Mouse (Mus musculus) adrenal gland, adult 2 months (tissue): Measurements from ENCODE around the gene Tm9sf4. TPM values are rescaled to one million over a fixed set of nuclear protein-coding genes. Genes with fewer than 3 reads are reported as not detected.

Experiments used
- DNase-seq: peaks from one replicate; pipeline ENCODE4 v3.0.0; 2021
- polyA plus RNA-seq: library from polyadenylated mRNA; depleted of rRNA; stranded (reverse); fragments of >200 nt; gene quantifications from 2 replicates; pipeline ENCODE4 v1.2.3, GENCODE M21; 2012
- total RNA-seq, 2 experiments: library from RNA; stranded (reverse); gene quantifications; 2 replicates each; pipeline ENCODE4 v1.2.3; 2021

The Tm9sf4 gene
- total and polyA plus RNA-seq, 3 experiments, result 66.2 to 121 (median 104) TPM

DNA sequence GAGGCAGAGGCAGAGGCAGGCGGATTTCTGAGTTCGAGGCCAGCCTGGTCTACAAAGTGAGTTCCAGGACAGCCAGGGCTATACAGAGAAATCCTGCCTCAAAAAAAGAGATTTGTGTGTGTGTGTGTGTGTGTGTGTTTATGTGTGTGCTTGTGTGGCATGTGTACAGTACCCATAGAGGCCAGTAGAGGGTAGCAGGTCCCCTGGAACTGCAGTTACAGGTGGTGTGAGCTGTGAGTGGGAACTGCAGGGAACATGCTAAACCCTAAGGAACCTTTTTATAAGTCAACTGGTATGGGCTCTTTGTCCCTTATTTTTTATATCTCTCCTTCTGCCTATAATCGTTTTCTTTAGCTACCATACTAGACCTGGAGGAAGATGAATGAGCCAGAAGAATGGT, 3.8 kb upstream of the Tm9sf4 start:
- no peak for DNase-seq

GRCm38 (mm10) chr2:153160133-153160532, 970 bp upstream of the Tm9sf4 start:
- DNase-seq, result no peak

- DNase-seq, result no peak
These were observed 579 bp downstream of the Tm9sf4 start for GRCm38 (mm10) chr2:153161684-153162080.

- DNase-seq, result no peak
These were observed 6.0 kb downstream of the Tm9sf4 start for GRCm38 (mm10) chr2:153167136-153167535.

DNA sequence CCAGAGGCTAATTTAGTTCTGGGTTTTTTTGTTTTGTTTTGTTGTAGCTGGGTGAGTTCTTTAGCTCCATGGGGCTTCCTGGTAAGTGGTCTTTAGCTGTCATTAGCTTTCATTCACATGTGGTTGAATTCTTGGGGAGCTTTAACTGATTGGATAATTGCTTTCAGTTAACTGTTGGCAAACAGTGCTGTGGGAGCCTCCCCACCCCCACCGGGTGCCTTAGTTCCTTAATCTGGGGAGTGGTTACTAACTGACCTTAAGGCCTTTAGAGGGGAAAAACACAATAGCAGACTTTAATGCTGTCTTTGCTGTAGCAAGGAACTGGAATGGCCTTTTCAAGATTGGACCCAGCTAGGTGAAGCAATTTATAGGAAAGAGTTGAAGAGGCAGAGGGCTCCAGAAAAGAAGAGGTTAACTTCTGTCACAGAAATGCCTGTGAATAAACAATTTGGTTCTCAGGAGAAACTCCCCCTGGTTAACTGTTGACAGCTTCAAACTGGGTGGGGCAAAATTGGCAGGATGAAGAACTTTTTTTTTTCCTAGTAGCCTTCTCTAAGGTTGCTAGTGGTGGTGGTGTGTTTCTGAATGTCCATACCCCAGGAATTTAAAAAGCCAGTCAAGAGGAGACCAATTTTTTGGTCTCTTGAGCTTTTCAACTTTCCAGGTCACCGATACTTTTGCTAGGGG, 7.2 kb downstream of the Tm9sf4 start:
- no peak for DNase-seq

DNA sequence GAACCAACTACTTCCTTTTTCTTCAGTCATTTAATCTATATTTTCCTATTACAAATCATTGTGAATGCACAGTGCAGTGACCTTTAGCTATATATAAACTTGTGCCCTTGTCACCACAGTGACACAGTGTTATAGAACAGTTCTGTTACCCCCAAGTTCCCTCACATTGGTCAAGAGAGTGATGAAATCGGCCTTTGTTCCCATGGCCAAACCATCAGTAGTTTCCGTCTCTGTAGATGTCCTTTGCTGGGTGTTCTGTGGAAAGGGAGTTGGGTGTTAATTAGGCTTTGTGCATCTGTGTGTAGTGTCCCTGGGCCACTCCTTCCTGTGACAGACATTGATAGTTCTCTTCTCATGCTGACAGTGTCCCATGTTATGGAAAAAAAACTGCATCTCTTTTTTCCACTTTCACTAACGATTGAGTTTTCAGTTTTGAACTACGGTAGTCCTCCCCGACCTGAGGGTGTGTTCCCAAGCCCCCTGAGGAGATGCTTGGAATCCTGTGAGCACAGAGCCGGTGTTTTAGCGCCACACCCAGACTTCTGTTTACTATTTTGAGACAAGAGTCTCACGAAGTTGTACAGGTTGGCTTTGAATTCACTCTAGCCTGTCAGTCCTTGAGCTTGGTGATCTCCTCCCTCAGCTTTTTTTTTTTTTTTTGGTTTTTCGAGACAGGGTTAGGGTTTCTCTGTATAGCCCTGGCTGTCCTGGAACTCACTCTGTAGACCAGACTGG, 9.6 kb downstream of the Tm9sf4 start:
- no peak for DNase-seq

- no peak for DNase-seq
These were observed 10.9 kb downstream of the Tm9sf4 start for GRCm38 (mm10) chr2:153171966-153172365.

DNA sequence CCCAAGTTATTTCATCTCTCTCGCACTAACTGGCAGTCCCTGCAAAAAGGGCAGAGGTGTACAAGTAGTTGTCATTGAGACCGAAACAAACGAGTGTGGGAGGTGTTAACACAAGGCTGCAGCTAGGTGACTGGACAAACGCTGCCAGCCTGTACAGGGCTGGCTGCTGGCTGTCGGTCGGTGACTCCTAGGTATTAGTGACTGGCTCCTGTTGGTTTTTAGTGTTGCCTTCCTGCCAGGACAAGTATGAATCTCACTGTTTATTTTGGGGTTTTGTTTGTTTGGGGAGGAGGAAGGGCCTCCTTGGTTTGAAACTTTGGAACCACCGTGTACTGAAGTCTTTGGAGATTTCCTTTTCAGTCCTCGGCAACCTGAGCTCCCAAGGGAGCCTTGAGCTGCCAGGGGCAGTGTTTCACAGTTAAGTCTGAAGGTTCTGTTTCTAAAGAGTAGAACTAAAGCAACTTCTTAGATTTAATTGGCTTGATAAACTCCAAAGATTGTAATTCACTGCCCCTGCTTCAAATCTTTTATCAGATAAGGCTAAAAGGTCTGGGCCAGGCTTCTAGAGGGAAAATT, 15.0 kb downstream of the Tm9sf4 start:
- peak; percentile 32 for DNase-seq

DNA sequence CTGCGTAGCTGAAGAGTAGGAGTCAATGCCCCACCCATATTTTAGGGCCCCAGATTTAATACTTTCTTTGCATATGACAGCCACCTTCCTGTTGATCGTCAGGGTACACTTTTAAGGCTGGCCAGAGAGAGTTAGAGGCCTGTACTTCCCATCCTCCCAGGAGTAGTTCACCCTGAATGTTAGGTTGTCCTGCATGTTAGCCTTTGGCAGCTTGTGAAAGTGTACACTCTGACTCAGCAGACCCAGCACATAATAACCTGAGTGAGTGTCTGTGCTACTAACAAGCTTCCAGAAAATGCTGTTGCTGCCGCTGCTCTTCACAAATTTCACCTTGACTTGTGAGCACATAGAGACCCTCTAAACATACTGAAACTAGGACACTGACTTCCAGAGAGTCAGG, 16.1 kb downstream of the Tm9sf4 start:
- no peak for DNase-seq

- DNase-seq, result no peak
These were observed 18.2 kb downstream of the Tm9sf4 start for GRCm38 (mm10) chr2:153179126-153179860.

GRCm38 (mm10) chr2:153179961-153180360, 18.9 kb downstream of the Tm9sf4 start:
- no peak for DNase-seq

DNA sequence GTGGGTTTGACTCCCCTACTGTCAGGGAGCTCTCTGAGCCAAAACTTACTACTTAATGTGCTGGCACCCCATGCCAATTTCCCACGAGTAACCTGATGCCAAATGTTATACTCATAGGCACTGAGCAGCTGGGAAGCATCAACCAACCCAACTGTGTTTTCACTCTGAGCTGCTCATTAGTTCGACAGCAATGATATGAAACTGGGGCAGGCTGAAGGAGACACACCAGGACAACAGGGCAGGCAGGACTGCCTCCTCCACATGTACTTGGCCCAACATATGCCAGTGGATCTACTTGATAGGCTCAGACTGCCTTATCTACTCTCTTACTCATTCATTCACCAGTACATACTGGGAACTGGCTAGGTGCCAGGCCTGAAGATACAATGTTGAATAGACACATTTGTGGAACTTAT, 25.1 kb downstream of the Tm9sf4 start:
- no peak for DNase-seq

- DNase-seq, result no peak
These were observed 26.7 kb downstream of the Tm9sf4 start for GRCm38 (mm10) chr2:153187848-153188247.

DNA sequence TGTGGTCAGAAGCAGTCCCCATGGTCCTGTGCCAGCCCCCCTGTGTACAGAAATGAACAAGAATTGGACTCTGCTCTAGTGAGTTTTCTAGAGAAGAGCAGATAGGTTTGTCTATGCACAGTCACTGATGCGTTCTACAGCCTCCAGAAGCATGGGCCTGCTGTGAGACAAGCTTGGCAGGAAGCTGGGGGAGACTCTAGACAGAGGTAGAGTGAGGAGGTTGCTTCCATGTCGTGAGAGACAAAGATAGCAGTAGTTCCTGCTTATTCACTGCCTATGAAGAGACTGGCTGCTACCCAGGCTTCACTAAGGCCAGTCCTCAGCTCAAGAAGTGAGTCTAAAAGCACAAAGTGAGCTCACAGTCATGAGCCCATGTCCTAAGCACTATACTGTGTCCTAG, 30.1 kb downstream of the Tm9sf4 start:
- DNase-seq, result no peak

DNA sequence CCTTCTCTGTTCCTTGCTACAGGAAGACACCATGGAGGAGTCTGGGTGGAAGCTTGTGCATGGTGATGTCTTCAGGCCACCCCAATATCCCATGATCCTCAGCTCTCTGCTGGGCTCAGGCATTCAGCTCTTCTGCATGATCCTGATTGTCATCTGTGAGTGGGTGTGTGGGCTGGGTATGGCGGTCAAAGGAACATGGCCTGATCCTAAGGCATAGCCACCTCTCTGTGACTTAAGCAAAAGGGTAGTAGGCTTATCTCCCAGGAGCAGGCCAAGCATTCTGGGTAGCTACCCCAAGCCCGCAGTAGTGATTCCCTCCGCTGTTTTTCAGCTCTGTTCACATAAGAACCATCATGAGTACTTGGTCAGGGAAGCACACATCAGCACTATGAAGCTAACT, 33.2 kb downstream of the Tm9sf4 start:
- no peak for DNase-seq

- no peak for DNase-seq
These were observed 37.4 kb downstream of the Tm9sf4 start for GRCm38 (mm10) chr2:153198485-153198884.

GRCm38 (mm10) chr2:153199114-153199513, 38.0 kb downstream of the Tm9sf4 start:
- DNase-seq, result no peak

DNA sequence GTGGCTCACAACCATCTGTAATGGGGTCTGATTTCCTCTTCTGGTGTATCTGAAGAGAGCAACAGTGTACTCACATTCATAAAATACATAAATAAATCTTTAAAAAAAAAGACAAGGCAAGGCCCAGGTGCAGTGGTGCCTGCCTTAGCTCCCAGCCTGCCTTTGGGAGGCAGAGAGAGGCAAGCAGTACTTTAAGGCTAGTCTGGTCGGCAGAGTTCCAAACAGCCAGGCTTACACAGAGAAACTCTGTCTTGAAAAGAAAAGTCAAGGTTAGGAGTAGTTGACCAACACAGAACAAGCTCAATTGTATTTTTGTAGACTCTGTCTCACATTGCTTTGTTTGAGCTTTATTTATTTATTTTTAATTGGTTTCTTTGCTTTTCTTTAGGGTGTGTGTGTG, 41.7 kb downstream of the Tm9sf4 start:
- DNase-seq, result peak; percentile 80

GRCm38 (mm10) chr2:153208149-153208548, 47.0 kb downstream of the Tm9sf4 start:
- DNase-seq, result no peak

DNA sequence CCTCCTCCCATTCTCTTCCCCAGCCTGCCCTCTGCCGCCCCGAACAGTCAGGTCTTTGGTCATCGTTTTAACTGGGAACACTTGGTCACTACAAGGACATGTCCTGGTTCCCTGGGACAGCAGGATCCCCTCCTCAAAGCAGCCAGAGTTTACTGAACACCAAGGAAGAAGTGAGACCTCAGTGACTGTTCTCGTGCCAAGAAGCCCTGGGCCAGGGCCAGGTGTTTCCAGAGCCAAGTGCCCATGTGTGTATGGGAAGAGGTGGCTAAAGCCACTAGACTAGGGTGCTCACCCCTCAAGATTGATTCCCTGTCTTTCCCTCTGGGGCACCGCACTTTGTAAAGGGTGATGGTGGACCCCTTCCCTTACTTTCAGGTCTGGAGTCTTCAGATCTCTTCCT, 48.2 kb downstream of the Tm9sf4 start:
- DNase-seq, result peak; percentile 78

DNA sequence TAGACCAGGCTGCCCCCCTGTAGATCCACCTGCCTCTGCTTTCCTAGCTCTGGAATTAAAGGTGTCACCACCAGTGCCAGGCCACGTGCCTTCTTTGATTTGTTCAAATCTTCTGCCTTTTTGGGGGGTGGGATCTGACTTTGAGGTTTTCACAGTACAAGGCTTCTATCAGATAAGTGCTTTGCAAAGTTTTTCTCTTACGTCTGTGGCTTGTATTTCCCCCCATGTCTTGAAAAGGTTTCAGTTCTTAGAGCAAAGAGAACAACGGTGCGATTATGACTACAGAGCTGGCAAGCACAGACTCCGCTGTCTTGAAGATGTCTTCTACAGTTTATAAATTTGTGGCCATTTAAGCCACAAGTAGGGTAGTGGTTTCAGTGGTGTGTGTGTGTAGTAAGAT, 50.3 kb downstream of the Tm9sf4 start:
- DNase-seq, result no peak

DNA sequence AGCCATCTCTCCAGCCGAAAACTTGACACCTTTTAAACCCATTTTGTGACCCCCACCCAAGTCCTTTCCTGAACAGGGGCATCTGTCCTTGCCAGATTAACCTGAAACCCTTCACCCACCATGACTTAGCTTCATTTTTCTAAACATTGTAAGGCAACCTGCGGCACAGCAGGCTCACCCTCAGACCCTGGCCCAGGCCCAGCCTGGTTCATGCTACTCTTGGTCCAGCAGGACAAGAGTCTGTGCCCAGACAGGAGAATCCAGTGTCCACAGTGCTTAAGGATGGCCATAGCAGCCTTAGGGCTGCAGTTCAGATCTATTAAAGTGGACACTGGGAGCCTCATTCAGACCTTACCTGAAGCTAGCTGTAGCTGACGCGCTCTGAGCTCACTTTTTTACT, 52.2 kb downstream of the Tm9sf4 start:
- no peak for DNase-seq

- no peak for DNase-seq
These were observed 53.7 kb downstream of the Tm9sf4 start for GRCm38 (mm10) chr2:153214771-153215259.
